Mouse (Mus musculus) R1 (cell line): ENCODE results near the gene Pappa.

Experiments used
- DNase-seq: peaks from one replicate; pipeline ENCODE4 v3.0.0-alpha.2; 2018; ENCODE audit warnings: low read depth, low spot score

Pappa gene

GRCm38 (mm10) chr4:65166288-65166835 lies 42.4 kb downstream of the Pappa start:
- no peak for DNase-seq

GRCm38 (mm10) chr4:65174505-65174904 lies 50.5 kb downstream of the Pappa start:
- no peak for DNase-seq

- DNase-seq, result no peak
These were observed 54.2 kb downstream of the Pappa start for GRCm38 (mm10) chr4:65178146-65178545.

- DNase-seq, result no peak
These were observed 63.3 kb downstream of the Pappa start for GRCm38 (mm10) chr4:65187236-65187635.

- DNase-seq, result no peak
These were observed 63.7 kb downstream of the Pappa start for GRCm38 (mm10) chr4:65187716-65188115.

- no peak for DNase-seq
These were observed 65.0 kb downstream of the Pappa start for GRCm38 (mm10) chr4:65188921-65189485.

GRCm38 (mm10) chr4:65192810-65193209 lies 68.8 kb downstream of the Pappa start:
- no peak for DNase-seq

GRCm38 (mm10) chr4:65195971-65196370 lies 72.0 kb downstream of the Pappa start:
- no peak for DNase-seq

GRCm38 (mm10) chr4:65203666-65204065 lies 79.7 kb downstream of the Pappa start:
- no peak for DNase-seq

GRCm38 (mm10) chr4:65205446-65205845 lies 81.5 kb downstream of the Pappa start:
- DNase-seq, result no peak

GRCm38 (mm10) chr4:65209369-65210015 lies 85.5 kb downstream of the Pappa start:
- no peak for DNase-seq

GRCm38 (mm10) chr4:65216682-65217081 lies 92.7 kb downstream of the Pappa start:
- no peak for DNase-seq

GRCm38 (mm10) chr4:65217651-65218364 lies 93.8 kb downstream of the Pappa start:
- no peak for DNase-seq

GRCm38 (mm10) chr4:65223901-65224300 lies 99.9 kb downstream of the Pappa start:
- no peak for DNase-seq

- peak; percentile 82 for DNase-seq
These were observed 114.6 kb downstream of the Pappa start for GRCm38 (mm10) chr4:65238540-65238998.

- DNase-seq, result no peak
These were observed 118.5 kb downstream of the Pappa start for GRCm38 (mm10) chr4:65242434-65242931.

GRCm38 (mm10) chr4:65243245-65243644 lies 119.3 kb downstream of the Pappa start:
- no peak for DNase-seq

GRCm38 (mm10) chr4:65245015-65245414 lies 121.0 kb downstream of the Pappa start:
- DNase-seq, result no peak

GRCm38 (mm10) chr4:65245440-65245839 lies 121.5 kb downstream of the Pappa start:
- DNase-seq, result peak; percentile 13

- peak; percentile 81 for DNase-seq
These were observed 128.2 kb downstream of the Pappa start for GRCm38 (mm10) chr4:65252193-65252592.

GRCm38 (mm10) chr4:65254073-65254472 lies 130.1 kb downstream of the Pappa start:
- DNase-seq, result no peak

GRCm38 (mm10) chr4:65267066-65267465 lies 143.1 kb downstream of the Pappa start:
- DNase-seq, result no peak
